Mouse (Mus musculus) retina, adult 2 months (tissue): ENCODE measurements around the gene Prss21.
"Not testable (repeated sequence)": the region's sequence is repeated elsewhere in the genome, so short reads cannot be mapped to it uniquely, and the experiment has no call there.

Experiments
- DNase-seq: peaks from one replicate; pipeline ENCODE4 v3.0.0-alpha.2; 2012; ENCODE audit warnings: low read depth, low spot score

Gene Prss21

DNA sequence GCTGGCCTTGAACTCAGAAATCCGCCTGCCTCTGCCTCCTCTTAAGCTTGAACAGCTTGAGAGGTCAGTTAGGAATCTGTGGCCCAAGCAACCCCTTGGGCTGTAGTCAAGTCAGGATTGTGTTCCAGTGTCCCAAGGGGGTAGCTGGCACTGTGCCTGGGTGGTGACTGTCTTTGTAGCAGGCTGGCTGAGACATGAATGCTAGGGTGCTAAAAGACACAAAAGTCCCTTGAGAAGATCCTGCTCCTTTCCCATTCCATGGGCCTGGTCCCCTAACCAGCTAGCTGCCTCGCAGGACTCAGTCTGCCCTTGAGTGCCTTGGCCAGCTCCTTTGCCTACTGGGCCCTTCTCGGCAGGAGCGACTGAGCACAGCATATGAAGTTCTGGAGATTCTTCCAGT is 4.9 kb upstream of the Prss21 start:
- DNase-seq: no peak

DNA sequence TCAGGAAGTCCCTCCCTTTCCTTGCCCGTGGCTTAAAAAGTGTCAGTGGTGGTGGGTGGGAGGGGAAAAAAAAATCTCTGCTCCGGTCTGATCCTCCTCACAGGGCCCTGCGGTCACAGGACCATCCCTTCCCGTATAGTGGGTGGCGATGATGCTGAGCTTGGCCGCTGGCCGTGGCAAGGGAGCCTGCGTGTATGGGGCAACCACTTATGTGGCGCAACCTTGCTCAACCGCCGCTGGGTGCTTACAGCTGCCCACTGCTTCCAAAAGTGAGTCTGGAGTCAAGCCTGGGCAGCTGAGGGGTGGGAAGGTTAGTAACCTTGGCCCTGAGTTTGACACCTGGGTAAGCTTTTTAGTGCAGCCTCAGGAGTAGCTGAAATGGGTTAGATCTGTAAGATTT is 657 bp downstream of the Prss21 start:
- no peak for DNase-seq

DNA sequence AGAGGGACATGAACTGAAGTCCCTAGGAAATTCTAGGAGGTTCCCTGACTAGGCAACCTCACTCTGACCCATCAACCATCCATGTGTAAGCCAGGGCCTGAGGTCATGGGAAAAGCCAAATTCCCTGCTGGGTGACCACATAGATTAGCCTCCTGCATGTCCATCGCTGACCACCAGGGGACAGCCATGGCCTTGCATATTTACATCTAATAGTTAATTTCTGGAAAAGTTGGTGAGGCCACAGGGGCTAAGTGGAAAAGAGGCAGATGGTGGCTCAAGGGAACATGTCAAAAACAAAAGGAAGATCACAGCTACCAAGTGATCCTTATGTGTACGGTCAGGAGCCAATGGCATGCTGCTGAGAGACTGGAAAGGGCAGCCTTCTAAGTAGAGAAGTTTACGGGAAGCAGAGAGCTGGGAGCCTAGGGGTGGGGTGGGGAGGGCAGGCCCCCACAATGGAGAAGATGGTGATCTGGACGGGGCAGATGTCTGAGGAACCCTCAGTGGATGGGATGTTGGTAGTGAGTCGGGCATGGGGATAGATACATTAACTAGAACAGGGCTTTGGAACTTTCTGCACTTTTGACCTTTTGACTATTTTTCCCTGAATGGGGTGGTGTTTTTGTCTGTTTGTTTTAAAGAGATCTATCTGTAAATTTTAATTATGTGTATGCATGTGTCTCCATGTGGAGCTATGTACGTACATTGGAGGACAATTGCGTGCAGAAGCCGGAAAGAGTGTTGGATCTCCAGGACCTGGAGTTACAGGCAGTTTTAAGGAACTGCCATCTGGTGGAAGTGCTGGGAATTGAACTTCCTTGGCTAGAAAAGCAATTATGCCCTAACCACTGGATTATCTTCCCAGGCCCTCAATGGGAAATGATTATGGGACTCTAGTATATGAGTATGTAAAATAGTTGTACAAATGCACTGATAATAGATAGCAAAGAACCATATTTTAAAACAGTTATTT is 6.3 kb downstream of the Prss21 start:
- peak; percentile 25 for DNase-seq

DNA sequence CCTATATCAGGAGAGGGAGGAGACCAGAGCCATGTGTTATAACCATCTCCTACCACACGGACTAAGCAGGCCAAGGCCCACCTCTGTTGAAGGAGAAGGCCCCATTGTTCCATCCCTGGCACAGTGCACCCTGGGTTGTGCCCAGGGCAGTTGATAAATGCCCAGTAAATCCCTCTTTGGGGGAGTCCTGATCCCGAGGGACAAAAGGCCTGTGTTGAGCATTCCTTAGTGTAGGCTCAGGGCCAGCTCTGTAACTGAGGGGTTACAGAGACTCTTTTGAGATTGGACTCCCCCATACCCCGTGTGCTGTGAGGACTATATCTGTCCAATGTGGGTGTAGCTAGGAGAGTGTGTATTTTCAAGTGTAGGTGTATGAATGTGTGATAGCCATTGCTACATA is 8.9 kb downstream of the Prss21 start:
- DNase-seq: no peak

DNA sequence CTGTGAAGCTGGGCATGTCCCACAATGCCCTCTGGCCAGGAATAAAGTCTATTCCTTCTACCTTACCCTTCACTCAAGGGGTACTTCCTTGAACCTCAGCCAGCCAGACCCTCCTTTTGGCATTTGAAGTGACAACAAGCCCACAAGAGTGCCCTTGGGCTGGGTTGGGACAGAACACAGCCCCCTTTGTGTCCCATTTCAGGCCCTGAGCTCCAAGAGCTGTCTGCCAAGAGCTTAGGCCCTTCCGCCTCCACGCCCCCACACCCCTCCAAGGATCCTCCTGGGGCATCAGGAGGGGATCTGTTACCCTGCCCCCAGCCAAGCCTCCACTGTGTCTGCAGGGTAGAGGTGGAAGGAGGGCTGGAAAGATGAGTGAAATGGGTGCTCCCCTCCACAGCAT is 9.3 kb downstream of the Prss21 start:
- no peak for DNase-seq

DNA sequence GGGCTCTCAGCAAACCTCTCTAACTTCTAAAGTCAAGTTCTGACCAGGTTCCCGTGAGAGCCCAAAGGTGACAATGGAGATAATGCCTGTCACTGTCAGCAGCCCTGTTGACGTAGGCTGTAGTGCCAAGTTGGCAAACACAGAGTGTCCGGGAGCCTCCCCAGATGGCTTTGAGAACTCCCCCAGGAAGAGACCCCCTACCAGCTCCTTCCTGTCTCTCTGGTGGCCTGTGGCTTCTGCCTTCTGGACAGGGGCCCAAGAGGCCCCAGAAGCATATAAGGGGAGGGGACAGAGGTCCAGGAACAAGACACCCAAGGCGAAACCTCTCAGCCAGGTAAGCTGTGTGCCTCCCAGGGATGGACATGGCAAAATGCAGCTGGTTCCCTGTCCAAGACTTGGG is 12.7 kb downstream of the Prss21 start, which contains the start of the genes Dcpp1 and Dcpp2:
Gene Dcpp1, plus strand, starts transcription at position 301 of the 400 bp plus-strand sequence.
Gene Dcpp2, plus strand, starts transcription at position 305 of the 400 bp plus-strand sequence.
- not testable (repeated sequence) for DNase-seq

DNA sequence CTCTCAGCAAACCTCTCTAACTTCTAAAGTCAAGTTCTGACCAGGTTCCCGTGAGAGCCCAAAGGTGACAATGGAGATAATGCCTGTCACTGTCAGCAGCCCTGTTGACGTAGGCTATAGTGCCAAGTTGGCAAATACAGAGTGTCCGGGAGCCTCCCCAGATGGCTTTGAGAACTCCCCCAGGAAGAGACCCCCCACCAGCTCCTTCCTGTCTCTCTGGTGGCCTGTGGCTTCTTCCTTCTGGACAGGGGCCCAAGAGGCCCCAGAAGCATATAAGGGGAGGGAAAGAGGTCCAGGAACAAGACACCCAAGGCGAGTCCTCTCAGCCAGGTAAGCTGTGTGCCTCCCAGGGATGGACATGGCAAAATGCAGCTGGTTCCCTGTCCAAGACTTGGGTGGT is 49.3 kb downstream of the Prss21 start, which contains the start of gene Dcpp3:
Gene Dcpp3, plus strand, starts transcription at position 301 of the 400 bp plus-strand sequence.
- DNase-seq: not testable (repeated sequence)
